8 mouse cellular contexts compared by ENCODE assay signal in the genomic region with DNA sequence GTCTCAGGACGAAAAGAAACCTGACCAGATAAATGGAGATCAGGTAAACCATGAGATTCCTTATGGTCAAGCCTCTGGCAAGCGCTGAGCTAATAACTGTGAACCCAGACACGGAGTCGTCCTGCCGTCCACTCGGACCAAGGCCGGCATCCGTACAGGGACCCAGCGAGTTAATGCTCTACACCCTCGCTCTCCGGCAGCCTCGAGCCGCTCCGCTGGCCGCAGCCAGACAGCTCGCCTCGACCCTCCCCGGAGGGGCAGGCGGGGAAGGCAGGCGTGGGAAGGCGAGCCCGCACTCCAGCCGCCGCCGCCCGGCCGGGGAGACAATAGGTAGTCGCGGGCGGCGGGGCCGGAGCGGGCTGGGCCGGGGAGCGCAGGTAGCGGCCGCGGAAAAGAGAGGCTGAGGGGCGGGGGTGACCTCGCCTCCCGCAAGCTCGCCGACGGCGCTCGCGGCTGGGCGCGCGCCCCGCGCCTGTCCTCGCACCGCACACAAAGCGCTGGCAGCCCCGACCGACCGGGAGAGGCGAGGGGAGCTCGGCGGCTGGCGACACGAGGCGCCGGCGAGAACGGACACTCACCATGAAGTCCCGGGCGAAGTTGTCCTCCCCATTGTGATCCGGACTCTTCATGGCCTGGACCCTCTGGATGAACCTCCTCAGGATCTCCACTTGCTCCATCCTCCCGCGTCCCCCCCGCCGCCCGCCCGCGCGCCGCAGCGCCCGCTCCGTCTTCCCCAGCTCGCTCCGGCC. TPM values are rescaled to one million over a fixed set of nuclear protein-coding genes. Genes with fewer than 3 reads are reported as not detected.
DNase-seq lines count a peak whose midpoint lies in the region; ATAC-seq and TF ChIP-seq lines count a peak whose summit lies in the region.

No protein-coding gene starts in this region.

- peak overlapping the region; percentile 84 for H3K9ac ChIP-seq in MEL (ENCODE audit: control insufficient read depth, low read depth, low read length, poor library complexity, severe bottlenecking)
- H3K9ac ChIP-seq in forebrain, postnatal 0 days, result peak overlapping the region; percentile 97
- peak overlapping the region; percentile 86 for H3K9ac ChIP-seq in hindbrain, embryonic 11.5 days (ENCODE audit: low read depth, low read length)

- no peaks in the 10 kb centered on the region for H3K9me3 ChIP-seq in MEL (replicated peaks; ENCODE audit: insufficient read depth, low read length)
- no peaks in the 10 kb centered on the region for H3K9me3 ChIP-seq in forebrain, postnatal 0 days (ENCODE audit: low read length)
- H3K9me3 ChIP-seq in hindbrain, embryonic 11.5 days (ENCODE audit: control insufficient read depth, low read length), result no peaks in the 10 kb centered on the region

- peaks cover 0 to 35% of the 10 kb centered on the region in 2 experiments; a peak in 2 of 4 replicates for H3K36me3 ChIP-seq in MEL (ENCODE audit: control insufficient read depth in 1 of 2, insufficient read depth in 2 of 2, low read length in 2 of 2)
- no peaks in the 10 kb centered on the region for H3K36me3 ChIP-seq in forebrain, postnatal 0 days (ENCODE audit: insufficient read depth)
- H3K36me3 ChIP-seq in hindbrain, embryonic 11.5 days (ENCODE audit: control insufficient read depth, insufficient read depth, low read length), result no peaks in the 10 kb centered on the region

- under 1% methylated on average over 59 of the region's 84 CpGs for WGBS in forebrain, postnatal 0 days
- WGBS in hindbrain, embryonic 11.5 days, result 1% methylated on average over 72 of the region's 84 CpGs

- H3K4me1 ChIP-seq in MEL (ENCODE audit: control insufficient read depth in 1 of 2, insufficient read depth in 2 of 2, low read length in 2 of 2), result peaks cover 22 to 30% of the 10 kb centered on the region in 2 experiments
- peaks cover 18% of the 10 kb centered on the region for H3K4me1 ChIP-seq in bone marrow macrophage, adult 2 months (ENCODE audit: control insufficient read depth, insufficient read depth, low read length)
- peaks cover 13% of the 10 kb centered on the region for H3K4me1 ChIP-seq in forebrain, postnatal 0 days (ENCODE audit: insufficient read depth)
- no peaks in the 10 kb centered on the region; the same call in 1 of the 2 replicates for H3K4me1 ChIP-seq in hindbrain, embryonic 11.5 days (replicated peaks; ENCODE audit: control insufficient read depth, insufficient read depth, low read length)

- no peak for DNase-seq in MEL (ENCODE audit: low read depth, low spot score)
- peak; percentile 72 for DNase-seq in forebrain, postnatal 0 days
- DNase-seq in hindbrain, embryonic 11.5 days (ENCODE audit: low spot score), result peak; percentile 74
- DNase-seq in layer of hippocampus, postnatal 10 days (ENCODE audit: low spot score in 2 of 2), result peak; percentile 53 to 65
- DNase-seq in right cerebral cortex, postnatal 25 days, result peak; percentile 60
- DNase-seq in c-Kit-positive CD71-positive TER-119-positive erythroid progenitor cells, embryonic 14.5 days (ENCODE audit: low spot score), result no peak

- no peaks in the 10 kb centered on the region for H3K27me3 ChIP-seq in MEL (ENCODE audit: control insufficient read depth in 1 of 2, insufficient read depth in 2 of 2, low read length in 2 of 2)
- no peaks in the 10 kb centered on the region for H3K27me3 ChIP-seq in forebrain, postnatal 0 days (ENCODE audit: insufficient read depth, low read length)
- H3K27me3 ChIP-seq in hindbrain, embryonic 11.5 days (ENCODE audit: control insufficient read depth, insufficient read depth, low read length), result no peaks in the 10 kb centered on the region

- TF ChIP-seq CTCF in MEL (IDR thresholded peaks at IDR 0.05 in 2 of 3, conservative IDR thresholded peaks at IDR 0.05 in 1 of 3; ENCODE audit: control insufficient read depth in 1 of 3, insufficient read depth in 1 of 3, low read depth in 2 of 3, low read length in 3 of 3, poor library complexity in 1 of 3, severe bottlenecking in 1 of 3), result no peak
- no peak for TF ChIP-seq CTCF in bone marrow macrophage, adult 2 months (IDR thresholded peaks at IDR 0.05; ENCODE audit: low read depth, low read length)
- no peak for TF ChIP-seq CTCF in forebrain, postnatal 0 days (IDR thresholded peaks at IDR 0.05; ENCODE audit: low read depth)

- H3K4me2 ChIP-seq in forebrain, postnatal 0 days (ENCODE audit: low read depth), result peak overlapping the region; percentile 62
- H3K4me2 ChIP-seq in hindbrain, embryonic 11.5 days (replicated peaks; ENCODE audit: low read depth, low read length), result peak overlapping the region; percentile 53

- no peak; a peak in 2 of 4 replicates for TF ChIP-seq POLR2A in MEL (IDR thresholded peaks at IDR 0.05; ENCODE audit: control insufficient read depth in 1 of 2, insufficient read depth in 1 of 2, low read depth in 1 of 2, low read length in 2 of 2, poor library complexity in 1 of 2)
- TF ChIP-seq POLR2A in bone marrow macrophage, adult 2 months (IDR thresholded peaks at IDR 0.05; ENCODE audit: borderline replicate concordance, low read depth, low read length), result no peak

- TF ChIP-seq EP300 in MEL (IDR thresholded peaks at IDR 0.05; ENCODE audit: low read depth in 1 of 2, low read length in 2 of 2), result no peak

- H3K4me3 ChIP-seq in MEL (ENCODE audit: control insufficient read depth in 1 of 2, insufficient read depth in 1 of 2, low read depth in 2 of 2, low read length in 2 of 2), result peak overlapping the region; percentile 90 to 97
- peak overlapping the region; percentile 96 for H3K4me3 ChIP-seq in bone marrow macrophage, adult 2 months (ENCODE audit: insufficient read depth, low read length)
- H3K4me3 ChIP-seq in forebrain, postnatal 0 days (ENCODE audit: low read depth, low read length), result peak overlapping the region; percentile 98
- H3K4me3 ChIP-seq in hindbrain, embryonic 11.5 days (ENCODE audit: low read depth, low read length), result peak overlapping the region; percentile 65

- TF ChIP-seq RAD21 in MEL (IDR thresholded peaks at IDR 0.05; ENCODE audit: low read depth, low read length), result no peak

- peaks cover 42% of the 10 kb centered on the region for H3K79me2 ChIP-seq in MEL (ENCODE audit: control insufficient read depth, insufficient read depth, low read length, poor library complexity)

- peak overlapping the region; percentile 87 for H3K27ac ChIP-seq in MEL (ENCODE audit: control insufficient read depth, low read depth, low read length)
- H3K27ac ChIP-seq in bone marrow macrophage, adult 2 months (ENCODE audit: insufficient read depth, low read depth, low read length), result peak overlapping the region; percentile 88
- peak overlapping the region; percentile 98 for H3K27ac ChIP-seq in forebrain, postnatal 0 days (ENCODE audit: low read depth, low read length)
- peak overlapping the region; percentile 100 for H3K27ac ChIP-seq in hindbrain, embryonic 11.5 days (ENCODE audit: low read depth, low read length)

- ATAC-seq in forebrain, postnatal 0 days, result peak; percentile 44
- ATAC-seq in hindbrain, embryonic 11.5 days (ENCODE audit: low FRiP score), result peak; percentile 74
- ATAC-seq in megakaryocyte, adult 5-6 weeks (ENCODE audit: poor library complexity, severe bottlenecking), result peak; percentile 23

TF ChIP-seq in MEL, 35 proteins besides CTCF, POLR2A, EP300 and RAD21:
- TF ChIP-seq UBTF (IDR thresholded peaks at IDR 0.05; ENCODE audit: borderline replicate concordance, insufficient read depth, low read depth, low read length) (peak; percentile 79; the same call in 1 of the 2 replicates), ZNF384 (IDR thresholded peaks at IDR 0.05; ENCODE audit: low read depth, low read length) (no peak), MAX (IDR thresholded peaks at IDR 0.05; ENCODE audit: low read length) (0 out of 2 replicates have a peak, but pooled peaks have one; percentile 7)

RNA-seq across cellular contexts. Expression of a gene that starts 0.5 kb away (rescaled TPM):
- 14.8 and 23.2 TPM in 2 replicates for total RNA-seq in MEL (2012; rRNA removed)
- 100 to 1,000 TPM in 1 of 2 experiments, 10 to 100 TPM in 1; 58.2 to 177 TPM for polyA plus RNA-seq in MEL (2012; ENCODE audit: insufficient read depth in 1 of 2, insufficient read length in 2 of 2, low read depth in 1 of 2, low replicate concordance in 2 of 2, missing spikeins in 1 of 2)
- 86.0 and 92.2 TPM in 2 replicates for polyA plus RNA-seq in bone marrow macrophage, adult 2 months (2012; ENCODE audit: insufficient read depth, insufficient read length, missing spikeins)
- 27.7 and 31.8 TPM in 2 replicates for total RNA-seq in forebrain, postnatal 0 days (2014; rRNA removed)
- 10.9 and 12.1 TPM in 2 replicates for polyA plus RNA-seq in forebrain, postnatal 0 days (2015; fragmentation: Nextera tagmentation; extraction: Ambion mirVana)
- 32.3 and 40.1 TPM in 2 replicates for polyA plus RNA-seq in hindbrain, embryonic 11.5 days (2014; fragmentation: Nextera tagmentation; extraction: Ambion mirVana)
- total RNA-seq in layer of hippocampus, postnatal 10 days (2021), result 10 to 100 TPM; 46.1 to 49.7 TPM
- total RNA-seq in megakaryocyte, adult 5-6 weeks (2015), result 86.4 and 89.9 TPM in 2 replicates
- 35.2 and 48.5 TPM in 2 replicates for total RNA-seq in megakaryocyte, adult 5-6 weeks (2017)

Comparison
In these comparisons a context has a peak if more than half of its experiments do, and no peak if none do; other contexts are left out.
1. DNase-seq: peak in forebrain, postnatal 0 days (single experiment), hindbrain, embryonic 11.5 days (single experiment), layer of hippocampus, postnatal 10 days (2 of 2) and right cerebral cortex, postnatal 25 days (single experiment); none in MEL (single experiment) and c-Kit-positive CD71-positive TER-119-positive erythroid progenitor cells, embryonic 14.5 days (single experiment).
2. ATAC-seq: peak in every context shown above with its lines; median percentile 74 in hindbrain, embryonic 11.5 days; 44 in forebrain, postnatal 0 days; 23 in megakaryocyte, adult 5-6 weeks.
3. Peak in every context shown above with its lines, with median percentiles within 50 percentile points of each other: H3K27ac ChIP-seq, H3K4me3 ChIP-seq and H3K9ac ChIP-seq.